Mouse (Mus musculus): Measurements from ENCODE around the gene Gm26602.

The Gm26602 gene

DNA sequence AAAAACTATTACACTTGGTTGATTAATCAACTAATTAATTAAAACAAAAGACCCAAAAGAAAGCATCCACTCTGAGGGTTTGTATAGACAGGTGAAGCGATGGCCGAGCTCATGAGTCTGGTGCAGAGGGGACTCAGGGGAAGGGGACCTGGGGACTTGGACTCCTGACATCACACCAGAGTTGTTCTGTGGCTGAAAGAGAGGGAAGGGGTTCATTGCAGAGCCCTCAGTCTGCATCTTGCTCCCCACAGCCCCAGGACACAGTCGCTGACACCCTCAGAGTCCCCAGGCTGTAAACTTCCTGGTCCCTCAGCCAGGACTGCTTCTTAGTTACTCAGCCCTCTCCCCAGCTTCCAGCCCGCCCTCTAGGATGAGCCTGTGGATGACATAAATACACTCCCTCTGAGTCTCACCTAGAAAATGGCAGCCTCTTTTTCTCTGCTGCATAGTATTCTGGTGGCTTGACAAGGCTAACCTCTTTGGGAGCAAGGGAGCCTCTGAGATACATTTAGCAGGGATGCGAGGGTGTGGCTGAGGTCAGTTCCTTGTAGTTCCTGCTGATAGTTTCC, 7.0 kb downstream of the Gm26602 start:
- no peak for DNase-seq (ENCODE audit: low spot score)

- no peak for DNase-seq (ENCODE audit: low spot score)
Measured at GRCm38 (mm10) chr10:79918231-79919078, 7.8 kb downstream of the Gm26602 start.

GRCm38 (mm10) chr10:79919251-79919849, 8.7 kb downstream of the Gm26602 start:
- DNase-seq (ENCODE audit: low spot score), result no peak

DNA sequence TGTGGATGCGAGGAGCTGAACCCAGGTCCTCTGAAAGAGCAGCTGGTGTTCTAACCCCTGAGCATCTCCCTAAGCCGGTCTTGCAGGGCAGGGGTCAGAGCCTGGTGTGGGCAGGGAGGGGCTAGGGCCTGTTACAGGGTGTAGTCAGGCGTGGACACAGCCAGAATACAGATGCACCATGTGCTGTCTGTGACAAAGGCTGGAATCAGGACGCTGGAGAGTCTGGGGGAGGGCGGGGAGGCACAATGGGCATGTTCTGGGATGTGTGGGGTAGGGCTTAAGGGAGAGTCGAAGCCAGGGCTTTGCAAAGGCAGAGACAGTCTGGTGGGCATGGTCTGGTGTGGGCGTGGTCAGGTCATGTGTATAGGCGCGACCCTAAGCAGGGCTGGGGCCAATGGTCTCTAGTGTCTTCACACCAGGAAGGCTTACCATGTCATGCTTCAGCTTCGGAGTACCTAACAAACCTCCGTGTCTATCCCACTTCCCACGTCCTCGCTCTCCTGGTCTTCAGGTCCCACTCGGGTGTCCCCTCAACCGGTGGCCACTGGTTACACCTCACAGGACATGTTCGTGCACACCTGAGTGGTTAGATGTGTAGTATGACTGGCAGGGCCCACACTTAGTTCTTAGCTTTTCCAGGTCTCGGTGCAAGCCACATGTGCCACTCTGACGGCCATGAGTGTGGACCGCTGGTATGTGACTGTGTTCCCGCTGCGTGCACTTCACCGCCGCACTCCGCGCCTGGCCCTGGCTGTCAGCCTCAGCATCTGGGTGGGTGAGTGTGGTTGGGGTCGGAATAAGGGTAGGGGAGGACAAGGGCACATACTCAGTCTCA, 9.6 kb downstream of the Gm26602 start:
- no peak for DNase-seq (ENCODE audit: low spot score)

DNA sequence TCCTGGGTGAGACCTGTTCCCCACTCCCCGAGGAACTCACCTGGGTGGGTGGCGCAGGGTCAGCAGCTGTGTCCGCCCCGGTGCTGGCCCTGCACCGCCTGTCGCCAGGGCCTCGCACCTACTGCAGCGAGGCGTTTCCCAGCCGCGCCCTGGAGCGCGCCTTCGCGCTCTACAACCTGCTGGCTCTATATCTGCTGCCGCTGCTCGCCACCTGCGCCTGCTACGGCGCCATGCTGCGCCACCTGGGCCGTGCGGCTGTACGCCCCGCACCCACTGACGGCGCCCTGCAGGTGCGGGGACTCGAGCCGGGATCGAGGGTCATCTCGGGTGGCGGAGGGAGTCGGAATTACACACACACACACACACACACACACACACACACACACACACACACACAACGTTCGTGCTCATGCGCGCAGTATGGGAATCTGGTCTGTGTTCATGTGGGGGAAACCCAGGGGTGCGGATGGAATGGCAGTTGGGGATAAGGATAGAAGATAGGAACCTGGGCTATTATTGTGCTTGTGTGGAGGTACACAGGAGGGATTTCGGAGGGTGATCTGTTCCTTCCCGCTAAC, 10.4 kb downstream of the Gm26602 start, which contains the start of gene R3hdm4:
Gene R3hdm4, minus strand, starts transcription at position 251 of the 578 bp plus-strand sequence.
- DNase-seq (ENCODE audit: low spot score), result no peak

DNA sequence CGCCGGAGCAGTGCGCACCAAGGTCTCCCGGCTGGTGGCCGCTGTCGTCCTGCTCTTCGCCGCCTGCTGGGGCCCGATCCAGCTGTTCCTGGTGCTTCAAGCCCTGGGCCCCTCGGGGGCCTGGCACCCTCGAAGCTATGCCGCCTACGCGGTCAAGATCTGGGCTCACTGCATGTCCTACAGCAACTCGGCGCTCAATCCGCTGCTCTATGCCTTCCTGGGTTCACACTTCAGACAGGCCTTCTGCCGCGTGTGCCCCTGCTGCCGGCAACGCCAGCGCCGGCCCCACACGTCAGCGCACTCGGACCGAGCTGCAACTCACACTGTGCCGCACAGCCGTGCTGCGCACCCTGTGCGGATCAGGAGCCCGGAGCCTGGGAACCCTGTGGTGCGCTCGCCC, 10.9 kb downstream of the Gm26602 start:
- DNase-seq (ENCODE audit: low spot score), result no peak

DNA sequence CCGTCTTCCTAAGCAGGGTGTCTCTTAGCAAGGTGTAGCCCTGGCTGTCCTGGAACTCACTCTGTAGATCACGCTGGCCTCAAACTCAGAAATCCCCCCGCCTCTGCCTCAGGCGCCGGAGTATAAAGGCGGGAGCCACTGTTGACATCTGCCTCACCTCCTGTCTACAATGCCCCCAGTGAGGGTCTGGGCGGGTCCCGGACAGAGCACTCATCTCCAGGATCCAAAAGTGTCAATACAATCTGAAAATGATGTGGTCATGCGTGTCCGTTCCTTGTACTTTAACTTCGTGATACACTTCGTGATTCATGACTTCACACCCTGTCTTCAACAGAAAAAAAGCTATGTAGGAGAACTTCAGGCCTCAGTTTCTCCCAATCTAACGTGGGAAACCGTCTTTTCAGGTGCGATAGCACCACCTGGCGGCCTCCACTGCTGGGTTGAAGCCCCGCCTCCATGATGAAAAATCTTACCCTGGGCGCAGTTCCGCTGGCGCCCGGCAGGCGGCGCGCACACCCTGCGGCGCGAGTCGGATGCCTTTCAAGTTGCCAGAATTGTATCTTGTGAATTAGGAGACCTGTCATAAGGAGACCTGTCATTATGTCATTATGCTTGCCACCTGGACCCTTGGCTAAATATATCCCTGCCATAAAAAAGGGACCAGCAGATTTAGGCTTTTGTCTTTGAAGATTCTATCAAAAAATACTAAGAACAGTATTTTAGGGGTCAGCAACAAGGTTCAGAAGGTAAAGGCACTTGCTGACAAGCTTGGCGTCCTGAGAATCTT, 14.5 kb downstream of the Gm26602 start:
- DNase-seq (ENCODE audit: low spot score), result peak; percentile 96

DNA sequence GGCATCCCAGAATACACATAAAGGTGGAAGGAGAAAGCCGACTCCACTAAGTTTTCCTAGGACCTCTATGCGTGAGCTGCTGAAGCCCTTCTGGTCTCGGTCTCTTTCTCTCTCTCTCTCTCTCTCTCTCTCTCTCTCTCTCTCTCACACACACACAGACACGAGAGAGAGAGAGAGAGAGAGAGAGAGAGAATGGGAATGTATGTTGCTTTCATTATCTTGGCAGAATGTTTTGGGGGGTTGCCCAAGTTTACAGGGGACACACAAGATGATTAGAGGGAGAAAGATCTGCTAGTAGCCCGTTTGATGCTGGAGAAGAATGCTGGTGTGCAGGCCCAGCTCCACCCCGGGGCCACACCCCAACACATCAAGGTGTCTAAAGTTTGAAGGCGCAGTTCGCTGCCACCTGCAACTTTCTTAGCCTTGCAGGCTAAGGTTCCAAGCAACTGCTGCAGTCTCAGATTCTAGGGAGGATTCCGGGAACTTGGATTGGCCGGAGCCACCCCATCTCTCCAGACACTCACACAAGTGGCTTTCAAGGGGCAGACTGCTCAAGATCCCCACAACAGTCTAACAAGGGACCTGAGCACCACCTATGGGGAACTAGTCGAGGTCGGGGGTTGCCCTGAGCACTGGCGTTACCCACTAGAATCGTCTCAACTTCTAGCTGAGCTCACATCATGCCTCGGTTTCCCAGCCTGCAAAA, 15.3 kb downstream of the Gm26602 start:
- DNase-seq (ENCODE audit: low spot score), result no peak

DNA sequence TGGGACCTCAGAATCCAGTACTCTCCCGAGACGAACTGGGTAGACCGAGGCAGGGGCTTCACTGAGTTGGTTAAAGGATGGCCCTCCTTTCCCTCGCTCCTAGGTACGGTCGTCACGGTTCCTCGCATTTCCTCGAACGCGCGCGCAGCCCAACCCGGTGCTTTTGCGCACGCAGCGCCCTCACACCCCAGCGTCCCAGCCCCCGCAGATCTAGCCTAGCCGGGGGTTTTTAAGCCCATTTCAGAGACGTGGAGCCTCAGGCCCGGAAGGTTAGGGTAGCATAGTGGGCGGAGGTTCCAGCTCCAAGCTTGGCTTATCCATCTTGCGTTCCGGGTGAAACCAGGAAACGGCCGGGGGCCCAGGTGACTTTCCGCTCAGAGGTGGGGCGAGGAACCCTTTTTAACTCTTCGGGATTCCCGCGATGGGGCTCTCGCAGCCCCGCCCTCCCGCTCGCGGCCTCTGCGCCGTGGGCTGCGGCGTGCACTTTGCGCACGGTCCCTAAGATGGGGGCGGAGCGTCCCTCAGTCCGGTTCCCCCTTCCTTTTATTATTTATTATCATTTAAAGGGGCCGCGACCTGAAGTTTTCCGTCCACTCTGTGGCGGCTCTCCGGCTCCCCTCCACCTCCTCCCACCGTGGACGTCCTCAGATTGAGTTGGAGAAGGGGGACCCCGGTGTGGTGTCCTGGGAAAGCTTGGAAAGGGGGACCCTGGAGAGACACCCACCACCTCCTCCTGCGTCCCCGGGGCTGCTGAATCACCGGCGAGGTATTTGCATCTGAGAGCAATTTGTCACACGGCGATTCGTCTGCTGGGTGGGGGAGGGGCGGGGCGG, 16.1 kb downstream of the Gm26602 start, which contains the start of gene Arid3a:
Gene Arid3a, plus strand, starts transcription at position 553 of the 833 bp plus-strand sequence.
- DNase-seq (ENCODE audit: low spot score), result peak; percentile 93

DNA sequence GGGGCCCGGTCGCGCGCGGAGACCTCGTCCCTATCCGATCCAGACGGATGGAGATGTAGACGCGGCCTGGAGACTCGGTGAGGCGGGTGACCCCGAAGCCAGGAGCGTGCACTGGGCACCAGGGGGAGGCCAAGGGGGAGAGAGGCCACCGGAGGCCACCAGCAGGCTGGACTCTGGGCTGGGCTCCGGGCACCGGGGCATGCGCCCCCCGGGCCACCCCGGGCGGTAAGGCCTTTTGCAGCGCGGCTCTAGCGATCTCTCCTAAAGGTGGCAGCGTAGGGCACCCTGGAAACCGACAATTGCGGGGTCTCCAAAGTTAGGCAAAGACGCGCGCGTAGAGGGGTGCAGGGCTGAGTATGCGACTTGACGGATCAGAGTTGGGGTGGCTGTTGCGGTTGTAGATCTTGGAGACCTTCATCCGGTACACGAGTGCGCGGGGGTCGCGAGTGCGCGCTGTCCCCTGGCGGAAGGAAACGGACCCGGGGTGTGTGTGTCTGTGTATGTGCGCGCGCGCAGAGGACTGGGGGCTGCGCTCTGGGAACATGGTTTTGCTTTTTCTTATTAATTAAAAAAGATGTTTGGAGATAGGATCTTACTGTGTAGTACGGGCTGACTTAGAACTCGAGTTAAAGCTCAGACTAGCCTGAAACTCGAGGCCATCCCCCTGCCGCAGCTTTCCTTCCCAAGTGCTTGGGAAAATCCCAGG, 16.8 kb downstream of the Gm26602 start:
- peak; percentile 67 for DNase-seq (ENCODE audit: low spot score)

- DNase-seq (ENCODE audit: low spot score), result no peak
Measured at GRCm38 (mm10) chr10:79928030-79928694, 17.5 kb downstream of the Gm26602 start.

DNA sequence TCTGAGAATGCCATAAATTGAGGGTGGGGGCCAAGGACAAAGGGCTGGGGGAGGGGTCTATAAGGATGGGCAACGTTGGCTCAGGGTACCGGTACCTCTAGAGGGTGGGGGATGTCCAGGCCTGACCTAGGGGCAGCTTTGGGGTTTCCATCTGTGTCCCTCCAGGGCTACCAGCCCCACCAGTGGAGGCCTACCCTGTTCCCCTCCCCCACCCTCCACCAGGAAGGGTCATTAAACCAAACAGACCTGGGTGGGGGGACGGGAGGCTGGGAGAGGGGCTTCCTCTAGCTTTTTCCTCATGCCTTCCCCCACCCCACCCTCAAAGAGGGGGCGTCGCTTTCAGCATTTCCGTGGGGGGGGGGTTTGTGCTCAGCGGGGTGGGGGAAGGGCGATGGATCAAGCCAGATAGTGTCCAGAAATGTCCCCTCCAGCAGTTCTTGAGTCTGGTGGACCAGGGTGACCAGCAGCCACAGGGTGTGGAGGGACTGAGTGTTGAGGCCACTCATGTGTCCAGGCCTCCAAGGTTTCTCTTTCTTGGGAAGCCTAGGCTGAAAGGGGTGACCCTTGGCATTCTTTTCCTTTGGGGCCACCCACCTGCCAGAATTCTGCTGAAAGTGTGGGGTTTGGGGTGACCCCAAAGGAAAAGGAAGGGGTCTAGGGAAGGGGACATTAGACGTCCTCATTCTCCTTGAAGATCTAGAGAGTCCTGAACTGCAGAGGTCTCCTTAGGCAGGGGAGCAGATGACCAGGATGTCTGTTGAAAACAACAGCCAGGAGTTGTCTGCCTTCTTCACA, 18.4 kb downstream of the Gm26602 start:
- DNase-seq (ENCODE audit: low spot score), result no peak

GRCm38 (mm10) chr10:79929967-79930825, 19.5 kb downstream of the Gm26602 start:
- no peak for DNase-seq (ENCODE audit: low spot score)

- no peak for DNase-seq (ENCODE audit: low spot score)
Measured at GRCm38 (mm10) chr10:79930826-79931186, 20.1 kb downstream of the Gm26602 start.

DNA sequence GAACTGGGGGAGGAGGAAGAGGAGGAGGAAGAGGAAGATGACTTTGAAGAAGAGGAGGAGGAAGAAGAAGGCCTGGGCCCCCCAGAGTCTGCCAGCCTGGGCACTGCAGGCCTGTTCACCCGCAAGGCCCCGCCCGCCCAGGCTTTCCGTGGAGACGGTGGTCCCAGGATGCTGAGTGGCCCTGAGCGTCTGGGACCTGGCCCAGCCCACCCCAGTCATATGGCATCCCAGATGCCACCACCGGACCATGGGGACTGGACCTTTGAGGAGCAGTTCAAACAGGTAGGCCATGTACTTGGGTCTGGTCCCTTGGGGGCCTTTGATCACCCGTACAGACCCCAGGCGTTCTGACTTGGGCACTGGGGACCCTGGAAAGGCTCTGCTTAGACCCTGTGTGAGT, 21.1 kb downstream of the Gm26602 start:
- no peak for DNase-seq (ENCODE audit: low spot score)

DNA sequence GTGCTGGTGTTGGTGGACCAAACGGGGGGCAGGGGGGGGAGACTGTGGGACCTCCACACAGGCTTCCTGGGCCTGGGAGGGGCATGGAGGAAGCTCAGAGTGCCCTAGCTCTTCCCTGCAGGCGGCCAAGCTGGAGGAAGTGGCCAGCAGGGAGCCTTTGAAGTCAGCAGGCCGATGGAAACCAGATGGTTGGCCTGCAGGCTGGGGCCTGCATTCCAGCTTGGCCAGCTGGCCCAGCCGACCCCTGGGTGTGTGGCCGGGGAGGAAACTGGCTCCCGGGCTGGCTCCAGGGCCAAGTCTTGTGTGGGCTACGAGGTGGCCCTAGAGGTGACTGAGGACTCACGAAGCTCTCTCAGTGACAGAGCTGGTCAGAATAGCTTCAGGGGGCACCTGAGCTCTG, 22.1 kb downstream of the Gm26602 start:
- DNase-seq (ENCODE audit: low spot score), result peak; percentile 73

Data from testis, postnatal 10 days (tissue).